Mouse (Mus musculus) heart, postnatal 0 days (tissue): ENCODE measurements at regions not wholly inside any gene's neighbourhood (a gene's known extent, or its start where the extent isn't known, plus 50 kb on each side); places are given as distances from the start of the nearest gene placed in this dataset.

Experiments used
- CTCF ChIP-seq: IDR thresholded peaks from 2 replicates; pipeline ENCODE4 v1.5.1; 2016; ENCODE audit warnings: antibody characterized with exemption, control low read depth, low read depth
- EP300 ChIP-seq: IDR thresholded peaks from 2 replicates; pipeline ENCODE4 v1.6.1; 2016; ENCODE audit warnings: antibody characterized with exemption, low read depth

- TF ChIP-seq CTCF (no peak), EP300 (no peak)
Observed at GRCm38 (mm10) chr8:46413349-46414024, 57.4 kb upstream of the Acsl1 start.
